22 mouse cellular contexts compared by ENCODE assay signal in the genomic region with DNA sequence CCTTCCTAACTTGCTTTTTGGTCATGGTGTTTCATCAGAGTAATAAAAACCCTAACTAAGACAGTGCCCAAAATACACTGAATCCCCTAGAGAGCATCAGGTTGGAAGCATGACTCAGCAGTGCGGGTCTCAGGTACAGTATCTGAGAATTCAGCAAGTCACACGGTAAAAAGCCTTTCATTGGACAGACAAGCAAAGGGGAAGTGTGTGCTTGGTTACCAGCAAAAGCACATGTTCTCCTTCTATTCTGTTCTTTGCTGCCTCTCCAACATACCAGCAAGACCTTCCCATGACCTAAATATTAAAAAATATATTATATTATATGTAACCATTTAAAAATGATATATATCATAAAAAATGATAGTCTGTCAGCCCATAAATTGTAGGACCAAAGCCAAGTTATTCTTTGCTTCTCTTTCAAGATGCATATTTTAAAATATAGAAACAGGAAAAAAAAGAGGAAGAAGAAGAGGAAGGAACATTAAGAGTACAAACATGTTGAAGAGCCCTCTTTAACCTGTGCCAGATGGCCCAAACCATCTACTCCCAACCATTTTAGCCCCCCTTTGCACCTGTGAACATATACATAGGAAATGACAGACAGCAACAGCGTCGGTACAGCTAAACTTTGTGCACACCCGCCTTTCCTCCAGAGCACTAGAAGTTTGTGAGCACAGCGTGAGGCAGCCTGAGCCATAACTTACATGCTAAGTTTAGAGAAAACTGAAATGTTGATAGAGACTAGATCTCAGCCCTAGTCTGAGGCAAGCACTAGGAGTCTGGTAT. TPM values are rescaled to one million over a fixed set of nuclear protein-coding genes. Genes with fewer than 3 reads are reported as not detected.
DNase-seq lines count a peak whose midpoint lies in the region; ATAC-seq lines count a peak whose summit lies in the region.
"Had no signal": no experiment of that assay in that cellular context is flagged by ENCODE, and none has a peak within 500 bp of the region (broad histone marks: within the 10 kb centered on the region; RNA-seq: fewer than 3 reads in every experiment).

No protein-coding gene starts in this region.

- no peaks in the 10 kb centered on the region for H3K27me3 ChIP-seq in splenic B cell, adult 2 months (ENCODE audit: control insufficient read depth, insufficient read depth, low read length, poor library complexity, severe bottlenecking)
- H3K27me3 ChIP-seq: embryonic facial prominence, embryonic 13.5 days; heart, embryonic 13.5 days; hindbrain, embryonic 13.5 days; kidney, embryonic 15.5 days; lung, embryonic 15.5 days; neural tube, embryonic 15.5 days had no signal

- ATAC-seq in granulocyte monocyte progenitor cell, adult 5-6 weeks (replicated peaks; ENCODE audit: poor library complexity, severe bottlenecking) = peak; percentile 58
- ATAC-seq: forebrain, embryonic 14.5 days had no signal

- peak; percentile 16 for DNase-seq in heart, adult 11 months
- DNase-seq in heart, adult 9 months (ENCODE audit: low spot score in 2 of 2) = no peak
- peak; percentile 17 for DNase-seq in thymus, postnatal 4 days
- no peak for DNase-seq in thymus, postnatal 25 days
- peak; percentile 80 for DNase-seq in splenic B cell, adult 2 months (ENCODE audit: low read depth, low spot score)
- no peak for DNase-seq in urinary bladder, postnatal 25 days (ENCODE audit: low spot score)
- DNase-seq in lung, postnatal 10 days = no peak
- DNase-seq: adrenal gland, postnatal 14 days; cerebellum, adult 11 months; cerebellum, postnatal 10 days; heart, adult 18-20 months; heart, postnatal 14 days; kidney, adult 11 months; kidney, postnatal 36 days had no signal

- H3K36me3 ChIP-seq in splenic B cell, adult 2 months (ENCODE audit: control insufficient read depth, insufficient read depth, low read length, poor library complexity, severe bottlenecking) = no peaks in the 10 kb centered on the region
- H3K36me3 ChIP-seq: embryonic facial prominence, embryonic 13.5 days; heart, embryonic 13.5 days; hindbrain, embryonic 13.5 days; kidney, embryonic 15.5 days; lung, embryonic 15.5 days; neural tube, embryonic 15.5 days had no signal

RNA-seq across cellular contexts. Expression of a gene that starts 10.9 kb away (rescaled TPM):
- 77.7 and 79.5 TPM in 2 replicates for total RNA-seq in granulocyte monocyte progenitor cell, adult 5-6 weeks (2014; fragmentation: Nextera tagmentation)
- total RNA-seq in granulocyte monocyte progenitor cell, adult 5-6 weeks (2017) = 34.7 and 44.5 TPM in 2 replicates

Comparison
In these comparisons a context has a peak if more than half of its experiments do, and no peak if none do; other contexts are left out.
1. DNase-seq: peak in heart, adult 11 months (single experiment), thymus, postnatal 4 days (single experiment) and splenic B cell, adult 2 months (single experiment); none in heart, adult 9 months (0 of 2), thymus, postnatal 25 days (single experiment), urinary bladder, postnatal 25 days (single experiment) and lung, postnatal 10 days (single experiment).